ENCODE assay signal across 13 mouse cellular contexts in genomic region chr1:72698651-72699050, GRCm38 (mm10). TPM values are rescaled to one million over a fixed set of nuclear protein-coding genes. Genes with fewer than 3 reads are reported as not detected.
A peak's percentile ranks its signal among the peaks of the same experiment; 100 is the strongest.
DNase-seq lines count a peak whose midpoint lies in the region.
"Had no signal": no experiment of that assay in that cellular context is flagged by ENCODE, and none has a peak within 500 bp of the region (broad histone marks: within the 10 kb centered on the region; RNA-seq: fewer than 3 reads in every experiment).

No protein-coding gene starts in this region.

- intact Hi-C loops in left cerebral cortex, postnatal 4 days (cut with DNase I): no loop called here

- peak; percentile 60 for DNase-seq in adrenal gland, postnatal 10 days
- DNase-seq in adrenal gland, adult 8-10 months: no peak
- DNase-seq in heart, postnatal 4 days: peak; percentile 35
- DNase-seq in heart, adult 8-10 months (ENCODE audit: low spot score): no peak
- peak; percentile 44 for DNase-seq in left cerebral cortex, postnatal 4 days
- DNase-seq in left cerebral cortex, adult 11 months (ENCODE audit: low spot score): no peak
- peak; percentile 64 for DNase-seq in testis, postnatal 10 days (ENCODE audit: low spot score)
- no peak for DNase-seq in testis, postnatal 14 days (ENCODE audit: low spot score)
- DNase-seq: liver; thymus, adult 2 months had no signal

RNA-seq across cellular contexts. Expression of gene Ankar, which starts 1.7 kb away (rescaled TPM):
- total RNA-seq in adrenal gland, postnatal 10 days (2021): not detected
- not detected for total RNA-seq in adrenal gland, adult 8-10 months (2022)
- total RNA-seq in heart, postnatal 4 days (2021): not detected
- total RNA-seq in heart, adult 8-10 months (2022): not detected
- not detected for total RNA-seq in left cerebral cortex, postnatal 4 days (2021)
- total RNA-seq: gastrocnemius, postnatal 4 days; layer of hippocampus, postnatal 10 days; left cerebral cortex, postnatal 14 days had no signal

RNA-seq across cellular contexts. Expression of gene Rpl37a, which starts 12.4 kb away (rescaled TPM):
- total RNA-seq in adrenal gland, postnatal 10 days (2021): 1,000 to 10,000 TPM; 1,158 to 1,169 TPM
- total RNA-seq in adrenal gland, adult 8-10 months (2022): 1,000 to 10,000 TPM; 1,024 to 1,164 (median 1,094) TPM
- total RNA-seq in heart, postnatal 4 days (2021): 100 to 1,000 TPM; 918 to 961 TPM
- 100 to 1,000 TPM; 594 to 696 (median 662) TPM for total RNA-seq in heart, adult 8-10 months (2022)
- 100 to 1,000 TPM; 775 to 782 TPM for total RNA-seq in left cerebral cortex, postnatal 4 days (2021)

Comparison
In these comparisons a context has a peak if more than half of its experiments do, and no peak if none do; other contexts are left out.
1. DNase-seq: peak in adrenal gland, postnatal 10 days (single experiment), heart, postnatal 4 days (single experiment), left cerebral cortex, postnatal 4 days (single experiment) and testis, postnatal 10 days (single experiment); none in adrenal gland, adult 8-10 months (single experiment), heart, adult 8-10 months (single experiment), left cerebral cortex, adult 11 months (single experiment) and testis, postnatal 14 days (single experiment).